Mouse (Mus musculus) ovary, adult 18-20 months (tissue): ENCODE results near the gene Abcc1.

Source experiments
- DNase-seq: peaks from one replicate; pipeline ENCODE4 v3.0.0; 2022; ENCODE audit warnings: low spot score, mixed read lengths

Gene Abcc1

GRCm38 (mm10) chr16:14501649-14502360 is 140.4 kb downstream of the Abcc1 start:
- no peak for DNase-seq

DNA sequence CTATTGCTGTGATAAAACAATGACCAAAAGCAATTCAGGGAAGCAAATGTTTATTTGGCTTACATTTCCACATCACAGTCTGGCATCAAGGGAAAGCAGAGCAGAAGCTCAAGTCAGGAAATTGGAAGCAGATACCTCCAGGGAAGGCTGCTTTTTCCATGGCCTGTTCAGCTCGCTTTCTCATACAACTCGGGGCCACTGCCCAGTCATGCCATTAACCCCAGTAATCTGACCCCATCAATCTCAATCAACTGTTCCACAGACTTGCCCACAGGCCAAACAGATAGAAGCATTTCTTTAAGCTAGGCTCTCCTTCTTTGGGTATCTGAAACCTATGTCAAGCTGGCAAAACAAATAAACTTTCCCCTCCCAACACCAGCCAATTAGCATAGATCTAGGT is 145.1 kb downstream of the Abcc1 start:
- no peak for DNase-seq
